Mouse (Mus musculus) liver, embryonic 13.5 days (tissue): ENCODE results near the gene Grm3. TPM values are rescaled to one million over a fixed set of nuclear protein-coding genes. Genes with fewer than 3 reads are reported as not detected.

Experiments used
- ATAC-seq: fragments of 200-750 bp; cut with Nextera tagmentation; 2 replicates; pipeline ENCODE4 v1.8.0; 2017; ENCODE audit warnings: low read depth, mild to moderate bottlenecking, moderate number of reproducible peaks, moderate library complexity
- DNase-seq: peaks from one replicate; pipeline ENCODE4 v3.0.0; 2022
- H3K27ac ChIP-seq: fragments of 300-500 bp; sonication (generic); 2 replicates; pipeline ENCODE4 v1.5.1; 2015; ENCODE audit warnings: moderate library complexity, mild to moderate bottlenecking, inconsistent platforms
- H3K27me3 ChIP-seq: fragments of 300-500 bp; sonication (generic); 2 replicates; pipeline ENCODE4 v1.6.1; 2015; ENCODE audit warnings: mild to moderate bottlenecking, inconsistent platforms
- H3K36me3 ChIP-seq: fragments of 300-500 bp; sonication (generic); 2 replicates; pipeline ENCODE4 v1.6.1; 2015; ENCODE audit warnings: mild to moderate bottlenecking, inconsistent platforms
- H3K4me1 ChIP-seq: fragments of 300-500 bp; sonication (generic); replicated peaks from 2 replicates; pipeline ENCODE4 v1.6.1; 2015; ENCODE audit warnings: inconsistent platforms
- H3K4me2 ChIP-seq: fragments of 300-500 bp; sonication (generic); 2 replicates; pipeline ENCODE4 v1.6.1; 2015; ENCODE audit warnings: inconsistent platforms, mild to moderate bottlenecking, moderate library complexity
- H3K4me3 ChIP-seq: fragments of 300-500 bp; sonication (generic); replicated peaks from 2 replicates; pipeline ENCODE4 v1.5.1; 2015; ENCODE audit warnings: mild to moderate bottlenecking, inconsistent platforms
- H3K9ac ChIP-seq: fragments of 300-500 bp; sonication (generic); 2 replicates; pipeline ENCODE4 v1.6.1; 2015; ENCODE audit warnings: mild to moderate bottlenecking, inconsistent platforms
- H3K9me3 ChIP-seq: fragments of 300-500 bp; sonication (generic); replicated peaks from 2 replicates; pipeline ENCODE4 v1.6.1; 2016; ENCODE audit warnings: inconsistent platforms
- WGBS: fragments of 180-500 bp; shearing (Covaris S2); methylation state at CpG from one replicate; pipeline ENCODE4 v1.1.7; 2015; ENCODE audit not compliant: insufficient replicate concordance; 5-methylcytosine and 5-hydroxymethylcytosine counted together
- polyA plus RNA-seq: library from polyadenylated mRNA; unstranded; fragments of >200 nt; fragmentation: Nextera tagmentation; extraction: Ambion mirVana; gene quantifications from 2 replicates; pipeline ENCODE4 v1.2.1, GENCODE M21; 2015

Grm3 gene
- polyA plus RNA-seq, 1 experiment from 2014 or later: 0.09 TPM

DNA sequence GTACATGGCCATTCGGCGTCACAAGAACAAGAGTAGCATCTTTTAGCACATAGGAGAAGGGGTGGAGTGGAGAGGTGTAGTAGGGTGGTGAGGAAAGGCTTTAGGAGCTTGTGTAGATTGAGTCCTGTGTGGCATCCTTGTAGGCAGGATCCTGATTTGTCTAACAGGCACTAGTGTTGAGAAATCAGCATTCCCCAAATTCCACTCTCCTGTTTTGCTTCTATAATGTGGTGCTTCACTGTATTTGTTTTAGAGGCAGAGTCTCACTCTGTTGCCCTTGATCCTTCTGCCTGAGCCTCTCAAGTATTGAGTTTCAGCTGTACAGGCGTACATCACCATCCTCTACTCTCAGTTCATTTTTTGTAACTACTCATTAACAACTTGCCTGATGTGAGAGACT lies 247.4 kb downstream of the Grm3 start:
- H3K9me3 ChIP-seq: no peaks in the 10 kb centered on the region
- 53% methylated on average over 3 of the region's 3 CpGs for WGBS
- H3K36me3 ChIP-seq: no peaks in the 10 kb centered on the region
- H3K4me3 ChIP-seq: no peak overlapping the region
- H3K27ac ChIP-seq: no peak overlapping the region
- H3K9ac ChIP-seq: no peak overlapping the region
- H3K27me3 ChIP-seq: no peaks in the 10 kb centered on the region
- H3K4me2 ChIP-seq: no peak overlapping the region
- H3K4me1 ChIP-seq: no peaks in the 10 kb centered on the region
- DNase-seq (no peak), ATAC-seq (no peak)

DNA sequence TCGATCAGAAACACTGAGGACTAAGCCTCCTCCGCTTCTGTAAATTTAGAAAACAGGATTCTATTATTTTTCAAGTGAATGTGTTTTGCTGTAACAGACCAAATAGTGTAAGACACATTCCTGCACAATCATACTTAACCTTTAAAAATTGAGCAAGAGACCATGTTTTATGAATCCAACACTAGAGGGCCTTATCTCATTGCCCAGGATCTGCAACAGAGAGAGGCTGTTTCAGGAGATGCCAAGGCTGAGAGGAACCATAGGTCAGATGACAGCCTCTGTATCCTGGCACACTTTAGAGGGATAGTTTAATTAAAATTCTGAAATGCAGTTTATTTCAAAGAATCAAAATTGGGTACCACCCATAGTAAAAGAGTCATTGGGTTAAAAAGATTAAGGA lies 271.7 kb downstream of the Grm3 start:
- 57% methylated on average over 2 of the region's 2 CpGs for WGBS
- H3K9ac ChIP-seq: no peak overlapping the region
- H3K9me3 ChIP-seq: no peaks in the 10 kb centered on the region
- ATAC-seq (no peak), DNase-seq (no peak)
- H3K27me3 ChIP-seq: no peaks in the 10 kb centered on the region
- no peak overlapping the region for H3K4me3 ChIP-seq
- H3K27ac ChIP-seq: no peak overlapping the region
- H3K36me3 ChIP-seq: no peaks in the 10 kb centered on the region
- no peak overlapping the region for H3K4me2 ChIP-seq
- H3K4me1 ChIP-seq: no peaks in the 10 kb centered on the region

DNA sequence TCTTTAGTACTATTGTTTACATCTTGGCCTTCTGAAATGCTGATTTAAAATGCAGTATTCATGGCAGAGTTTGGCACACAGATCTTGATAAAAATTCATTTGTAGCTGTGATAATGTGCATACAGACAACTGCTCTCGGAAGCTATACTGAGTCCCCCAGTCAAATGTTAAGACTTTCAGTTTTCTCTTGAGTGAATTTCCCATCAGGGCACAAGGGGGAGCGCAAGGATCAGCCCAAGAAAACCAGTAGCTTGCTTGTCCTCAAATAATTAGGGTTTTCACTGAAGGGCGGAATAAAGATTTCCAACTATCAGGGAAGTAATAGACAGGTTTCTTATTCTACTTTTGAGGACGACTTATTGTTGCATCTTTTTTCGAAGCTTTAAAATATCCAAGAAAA lies 275.4 kb downstream of the Grm3 start:
- no peak overlapping the region for H3K27ac ChIP-seq
- no peaks in the 10 kb centered on the region for H3K4me1 ChIP-seq
- no peaks in the 10 kb centered on the region for H3K36me3 ChIP-seq
- H3K4me3 ChIP-seq: no peak overlapping the region
- DNase-seq (no peak), ATAC-seq (no peak)
- WGBS: 56% methylated on average over 5 of the region's 5 CpGs
- no peaks in the 10 kb centered on the region for H3K9me3 ChIP-seq
- H3K4me2 ChIP-seq: no peak overlapping the region
- no peaks in the 10 kb centered on the region for H3K27me3 ChIP-seq
- H3K9ac ChIP-seq: no peak overlapping the region

DNA sequence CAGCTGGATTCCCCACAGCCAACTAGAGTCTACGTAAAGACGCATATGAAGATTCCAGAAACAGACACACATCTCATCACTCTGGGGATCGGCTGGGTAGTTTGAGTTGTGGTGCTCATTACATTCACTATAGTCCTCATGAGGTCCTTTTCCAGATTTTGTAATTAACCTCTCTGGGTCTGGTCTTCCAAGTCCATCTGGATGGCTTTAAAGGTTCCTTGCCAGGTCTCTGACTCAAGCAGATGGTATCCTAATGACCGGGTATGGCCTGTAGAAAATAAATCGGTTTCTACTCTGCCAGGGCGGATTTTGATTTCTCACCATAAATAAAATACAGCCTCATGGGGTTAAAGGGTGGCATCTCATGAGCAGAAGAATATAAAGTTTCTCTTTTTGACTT lies 276.0 kb downstream of the Grm3 start:
- Histone ChIP-seq H3K9ac (no peak overlapping the region), H3K4me3 (no peak overlapping the region), H3K36me3 (no peaks in the 10 kb centered on the region), H3K27me3 (no peaks in the 10 kb centered on the region), H3K4me2 (no peak overlapping the region), H3K9me3 (no peaks in the 10 kb centered on the region), H3K27ac (no peak overlapping the region), H3K4me1 (no peaks in the 10 kb centered on the region)
- DNase-seq: no peak
- no peak for ATAC-seq
- WGBS: 67% methylated on average over 6 of the region's 6 CpGs

DNA sequence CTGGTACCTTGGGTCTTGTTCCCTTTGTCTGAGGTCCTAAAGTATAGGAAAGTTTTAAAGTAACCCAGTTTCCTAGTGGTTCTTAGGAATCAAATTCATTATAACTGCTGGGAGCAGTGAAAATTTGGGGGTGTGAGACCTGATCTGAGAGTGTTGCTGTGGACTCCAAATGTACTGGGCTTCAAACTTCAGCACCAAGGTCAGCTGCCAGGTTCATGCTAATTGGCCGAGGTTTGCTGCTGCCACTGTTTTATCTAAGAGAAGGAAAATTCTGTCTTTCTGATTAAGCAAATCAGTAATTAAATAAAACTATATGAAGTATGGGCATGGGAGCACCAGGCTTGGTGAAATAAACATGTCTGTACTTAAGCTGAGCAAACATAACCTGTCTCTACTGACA lies 278.8 kb downstream of the Grm3 start:
- H3K27ac ChIP-seq: no peak overlapping the region
- ATAC-seq: no peak
- no peak overlapping the region for H3K9ac ChIP-seq
- no peak for DNase-seq
- no peaks in the 10 kb centered on the region for H3K36me3 ChIP-seq
- H3K27me3 ChIP-seq: no peaks in the 10 kb centered on the region
- WGBS: 15% methylated on average over 1 of the region's 1 CpGs
- no peak overlapping the region for H3K4me2 ChIP-seq
- H3K4me1 ChIP-seq: no peaks in the 10 kb centered on the region
- H3K9me3 ChIP-seq: no peaks in the 10 kb centered on the region
- no peak overlapping the region for H3K4me3 ChIP-seq
